Mouse (Mus musculus): ENCODE results near the gene Elp5.
"Not testable (repeated sequence)": the region's sequence is repeated elsewhere in the genome, so short reads cannot be mapped to it uniquely, and the experiment has no call there.

The Elp5 gene

GRCm38 (mm10) chr11:69955618-69956017 is 26.7 kb downstream of the Elp5 start:
- DNase-seq = not testable (repeated sequence)

- no peak for DNase-seq
Observed at GRCm38 (mm10) chr11:69953267-69953915, 28.9 kb downstream of the Elp5 start.

- DNase-seq = no peak
Observed at GRCm38 (mm10) chr11:69952274-69952673, 30.0 kb downstream of the Elp5 start.

DNA sequence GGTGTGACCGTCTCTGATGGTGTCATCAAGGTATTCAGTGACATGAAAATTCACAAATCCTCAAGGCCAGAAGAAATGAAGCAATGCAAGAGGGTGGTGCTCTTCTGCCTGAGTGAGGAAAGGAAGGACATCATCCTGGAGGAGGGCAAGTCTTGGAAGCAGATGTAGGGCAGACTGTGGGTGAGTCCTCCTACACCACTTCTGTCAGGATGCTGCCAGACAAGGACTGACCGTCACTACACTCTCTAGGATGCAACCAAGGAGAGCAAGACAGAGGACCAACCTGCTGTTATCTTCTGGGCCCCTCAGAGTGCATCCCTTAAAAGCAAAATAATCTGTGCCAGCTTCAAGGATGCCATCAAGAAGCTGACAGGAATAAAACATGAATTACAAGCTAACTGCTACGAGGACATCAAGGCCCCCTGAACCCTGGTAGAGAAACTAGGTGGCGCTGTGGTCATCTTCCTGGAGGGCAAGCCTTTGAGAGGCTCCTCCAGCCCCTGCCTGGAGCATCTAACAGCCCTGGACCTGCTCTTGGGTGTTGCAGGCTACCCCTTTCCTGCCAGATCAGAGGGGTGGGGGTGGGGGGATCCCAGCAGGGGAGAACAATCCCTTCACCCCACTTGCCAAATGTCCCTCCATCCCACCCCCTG is 31.4 kb downstream of the Elp5 start:
- DNase-seq = no peak

DNA sequence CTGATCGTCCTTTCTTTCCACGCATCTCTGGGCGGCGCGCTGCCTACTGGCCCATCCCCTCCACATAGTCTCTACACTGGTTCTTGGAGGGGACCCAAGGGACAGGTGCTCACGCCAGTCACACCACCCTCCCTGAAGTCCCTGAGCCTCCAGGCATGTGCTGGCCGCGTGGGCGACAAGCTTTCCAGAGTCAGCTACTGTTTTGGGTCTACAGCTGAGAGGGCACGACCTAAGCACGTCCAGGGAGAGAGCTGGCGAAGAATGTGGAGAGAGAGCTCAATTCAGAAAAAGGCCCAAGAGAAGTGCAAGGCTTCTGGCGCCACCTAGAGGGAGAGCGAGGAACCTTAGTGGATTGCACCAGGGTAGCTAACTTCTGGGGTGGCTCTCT is 33.6 kb downstream of the Elp5 start:
- DNase-seq = peak; percentile 95

DNA sequence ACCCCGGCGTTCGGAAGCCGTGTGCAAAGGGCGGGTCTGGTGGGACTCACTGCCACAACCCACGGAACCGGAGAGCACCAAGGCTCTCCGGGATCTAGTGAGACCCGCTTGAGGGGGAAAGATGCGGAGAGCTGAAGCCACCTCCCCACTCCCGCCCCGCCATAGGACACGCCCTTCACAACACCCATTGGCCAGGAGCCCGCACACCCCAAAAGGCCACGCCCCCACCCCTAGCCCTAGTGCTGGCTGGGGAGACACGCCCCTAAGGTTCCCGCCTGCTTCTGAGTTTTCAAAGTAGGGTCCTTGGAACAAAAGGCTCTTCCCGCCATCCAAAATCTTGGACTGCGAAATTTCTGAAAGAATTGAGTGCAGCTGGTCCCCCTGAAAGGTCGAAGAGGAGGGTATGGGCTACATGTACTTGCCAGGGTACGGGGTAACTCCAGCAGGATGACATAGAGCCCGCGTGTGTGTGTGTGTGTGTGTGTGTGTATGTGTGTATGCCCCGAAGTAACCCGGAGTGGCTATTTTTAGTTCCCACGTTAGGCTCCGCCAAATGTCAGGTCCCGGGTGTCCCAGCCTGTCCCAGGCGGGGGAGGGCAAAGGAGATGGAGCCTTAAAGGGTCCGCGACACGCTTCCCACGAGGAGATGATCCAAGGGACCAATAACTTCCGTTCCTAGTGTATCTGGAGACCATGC is 34.1 kb downstream of the Elp5 start, which contains the start of gene Slc2a4:
Slc2a4 (minus strand) TSS at position 123 of the 697 bp plus-strand sequence.
- peak; percentile 92 for DNase-seq

DNA sequence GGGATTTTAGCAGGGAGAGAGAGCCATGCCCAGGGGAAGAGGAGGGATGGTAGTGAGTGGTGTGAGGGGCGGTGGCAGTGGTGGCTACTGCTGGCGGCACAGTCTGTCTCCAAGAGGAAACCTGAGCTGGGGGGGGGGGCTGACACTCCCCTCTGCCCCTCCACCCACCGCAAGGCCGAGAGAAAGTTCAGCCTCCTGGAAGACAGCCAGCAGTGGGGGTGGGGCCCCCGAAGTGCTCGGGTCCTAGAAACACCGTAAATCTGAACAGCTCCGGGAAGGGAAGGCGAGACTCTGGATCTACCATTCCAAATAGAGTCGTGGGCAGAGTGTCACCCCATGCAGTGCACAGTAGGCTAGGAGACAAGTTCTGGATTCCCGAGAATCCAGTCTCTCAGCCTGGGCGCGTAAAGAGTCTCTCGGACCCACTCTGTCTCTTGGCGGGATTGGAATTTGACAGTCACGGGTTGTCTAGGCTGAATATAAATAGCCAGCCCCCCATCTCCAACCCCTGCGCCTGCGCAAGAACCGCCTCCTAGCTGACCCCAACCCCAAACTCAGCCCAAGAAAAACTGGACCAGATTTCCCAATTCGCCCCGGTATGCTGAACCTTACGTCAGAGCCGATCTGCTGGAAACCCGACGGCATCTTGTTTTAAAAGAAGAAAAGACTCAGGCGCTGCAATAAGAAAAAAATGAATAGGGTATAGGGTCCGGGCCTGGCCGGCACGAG is 34.8 kb downstream of the Elp5 start:
- DNase-seq = peak; percentile 61

- DNase-seq = no peak
Observed at GRCm38 (mm10) chr11:69945997-69946891, 36.1 kb downstream of the Elp5 start.

DNA sequence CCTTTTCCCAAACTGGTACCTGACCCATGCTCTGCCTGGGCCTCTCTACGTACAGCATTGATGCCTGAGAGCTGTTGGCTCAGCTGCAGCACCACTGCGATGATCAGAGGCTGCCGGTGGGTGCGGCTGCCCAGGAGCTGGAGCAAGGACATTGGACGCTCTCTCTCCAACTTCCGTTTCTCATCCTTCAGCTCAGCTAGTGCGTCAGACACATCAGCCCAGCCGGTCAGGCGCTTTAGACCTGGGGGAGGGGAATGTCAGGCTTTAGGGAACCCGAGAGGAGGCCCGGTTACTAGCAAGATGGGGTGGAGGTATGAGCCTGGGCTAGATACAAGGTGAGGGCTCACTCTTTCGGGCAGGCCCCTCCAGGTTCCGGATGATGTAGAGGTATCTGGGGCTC is 37.1 kb downstream of the Elp5 start:
- no peak for DNase-seq

GRCm38 (mm10) chr11:69940962-69941361 is 41.4 kb downstream of the Elp5 start:
- DNase-seq = no peak

- DNase-seq = no peak
Observed at GRCm38 (mm10) chr11:69939731-69940130, 42.6 kb downstream of the Elp5 start.

DNA sequence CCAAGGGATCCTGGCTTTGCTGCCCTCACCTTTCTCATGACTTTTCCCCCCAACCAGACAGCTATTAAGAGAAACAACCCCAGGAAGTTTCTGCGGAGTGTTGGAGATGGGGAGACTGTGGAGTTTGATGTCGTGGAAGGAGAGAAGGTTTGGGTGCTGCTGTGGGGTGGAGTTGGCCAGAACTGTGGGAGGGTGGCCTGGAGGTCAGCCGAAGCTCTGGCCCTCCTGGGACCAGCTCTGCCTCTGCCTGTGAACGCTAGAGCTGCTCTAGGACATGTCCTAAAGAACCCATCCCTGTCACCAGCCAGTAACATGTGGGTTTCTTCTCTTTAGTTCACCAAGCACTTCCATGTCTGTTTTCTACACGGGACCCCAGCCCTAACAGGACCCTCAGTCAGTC is 43.1 kb downstream of the Elp5 start:
- no peak for DNase-seq

DNA sequence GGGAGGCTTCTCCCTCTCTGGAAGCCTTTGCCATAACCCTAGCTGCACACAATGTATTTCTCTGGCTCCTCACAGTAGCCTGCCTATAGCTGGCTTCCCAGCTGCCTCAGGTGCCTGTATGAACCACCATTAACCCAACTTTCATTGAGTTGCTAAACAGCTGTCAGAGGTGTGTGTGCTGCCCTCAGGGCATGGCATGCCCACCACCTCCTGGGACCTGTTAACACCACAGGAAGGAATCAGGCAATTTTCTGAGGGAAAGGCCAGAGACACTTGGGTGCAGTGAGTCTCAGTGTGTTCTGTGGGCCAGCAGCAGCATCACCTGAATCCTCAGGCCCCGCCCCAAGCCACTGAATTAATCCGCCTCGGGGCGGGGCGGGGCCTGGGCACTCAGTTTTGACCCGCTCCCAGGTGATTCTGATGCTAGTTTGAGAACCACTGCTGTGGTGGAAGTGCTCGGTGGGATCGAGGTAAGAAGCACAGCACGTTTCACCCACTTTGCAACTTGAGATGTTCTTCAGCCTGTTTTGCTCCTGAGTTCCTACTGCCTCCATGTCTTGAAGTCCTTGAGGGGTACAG is 43.8 kb downstream of the Elp5 start:
- DNase-seq = no peak

DNA sequence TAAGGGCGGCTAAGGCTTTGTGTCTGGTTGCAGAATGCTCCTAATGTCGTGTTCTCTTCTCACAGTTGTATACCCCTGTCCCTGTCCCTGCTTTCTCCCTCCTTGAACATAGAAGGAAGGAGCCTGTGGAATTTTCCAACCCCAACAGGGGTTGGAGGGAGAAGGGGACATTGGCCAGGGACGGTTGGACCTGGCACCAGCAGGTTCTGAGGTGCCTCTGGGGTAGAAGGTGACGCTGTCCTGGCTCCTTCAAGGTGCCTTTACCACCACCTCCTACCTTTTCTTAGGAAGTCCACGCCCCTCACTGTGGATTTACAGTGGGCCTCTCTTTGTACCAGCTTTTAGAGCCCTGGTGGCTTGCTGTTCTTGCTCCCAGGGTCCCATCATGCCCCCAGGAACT is 44.5 kb downstream of the Elp5 start:
- no peak for DNase-seq

GRCm38 (mm10) chr11:69937385-69937784 is 44.9 kb downstream of the Elp5 start:
- peak; percentile 49 for DNase-seq

GRCm38 (mm10) chr11:69936714-69937347 is 45.5 kb downstream of the Elp5 start:
- peak; percentile 72 for DNase-seq

GRCm38 (mm10) chr11:69936156-69936555 is 46.2 kb downstream of the Elp5 start:
- DNase-seq = peak; percentile 50

- peak; percentile 90 for DNase-seq
Observed at GRCm38 (mm10) chr11:69935137-69935879, 47.0 kb downstream of the Elp5 start, which contains the start of gene Ybx2. Gene Ybx2, plus strand, starts transcription at chr11:69935796.

DNA sequence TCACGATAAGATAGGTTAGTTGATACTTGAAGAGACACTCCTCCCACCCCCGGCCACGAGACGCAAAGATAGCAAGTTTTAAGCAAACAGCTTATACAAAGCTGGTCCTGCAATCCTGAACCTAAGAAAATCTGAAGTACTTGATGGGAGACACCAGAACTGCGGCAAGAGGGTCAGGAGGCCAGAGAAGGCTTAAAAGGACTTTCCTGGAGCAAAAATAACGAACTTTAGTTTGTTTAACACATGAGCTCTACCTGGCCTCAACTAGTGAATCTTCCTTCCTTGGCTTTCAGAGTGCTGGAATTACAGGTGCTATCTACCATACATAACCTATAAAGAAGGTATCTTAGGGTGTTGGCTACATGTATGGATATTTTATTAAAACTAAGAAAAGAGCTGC is 47.6 kb downstream of the Elp5 start:
- DNase-seq = no peak

GRCm38 (mm10) chr11:69934169-69934568 is 48.1 kb downstream of the Elp5 start:
- DNase-seq = peak; percentile 90

GRCm38 (mm10) chr11:69933066-69933465 is 49.3 kb downstream of the Elp5 start:
- DNase-seq = no peak
